Mouse (Mus musculus): Measurements from ENCODE around the gene Cerkl. TPM values are rescaled to one million over a fixed set of nuclear protein-coding genes. Genes with fewer than 3 reads are reported as not detected.

Cerkl gene
- polyA plus RNA-seq, 1 experiment = 2.6 TPM

GRCm38 (mm10) chr2:79378346-79379086 lies 78.1 kb downstream of the Cerkl start:
- DNase-seq (ENCODE audit: extremely low spot score in 1 of 2, low spot score in 1 of 2) = no peak

GRCm38 (mm10) chr2:79372486-79373200 lies 83.9 kb downstream of the Cerkl start:
- peak in 1 of 2 experiments; percentile 15 for DNase-seq (ENCODE audit: extremely low spot score in 1 of 2, low spot score in 1 of 2)

- DNase-seq (ENCODE audit: extremely low spot score in 1 of 2, low spot score in 1 of 2) = no peak
Observed at GRCm38 (mm10) chr2:79372154-79372467, 84.5 kb downstream of the Cerkl start.

GRCm38 (mm10) chr2:79371326-79372153 lies 85.0 kb downstream of the Cerkl start:
- no peak for DNase-seq (ENCODE audit: extremely low spot score in 1 of 2, low spot score in 1 of 2)

GRCm38 (mm10) chr2:79370711-79371312 lies 85.8 kb downstream of the Cerkl start:
- DNase-seq (ENCODE audit: extremely low spot score in 1 of 2, low spot score in 1 of 2) = no peak

GRCm38 (mm10) chr2:79369905-79370304 lies 86.7 kb downstream of the Cerkl start:
- no peak for DNase-seq (ENCODE audit: extremely low spot score in 1 of 2, low spot score in 1 of 2)

GRCm38 (mm10) chr2:79369061-79369524 lies 87.5 kb downstream of the Cerkl start:
- DNase-seq (ENCODE audit: extremely low spot score in 1 of 2, low spot score in 1 of 2) = no peak

- DNase-seq (ENCODE audit: extremely low spot score in 1 of 2, low spot score in 1 of 2) = no peak
Observed at GRCm38 (mm10) chr2:79368661-79369060, 87.9 kb downstream of the Cerkl start.

- DNase-seq (ENCODE audit: extremely low spot score in 1 of 2, low spot score in 1 of 2) = no peak
Observed at GRCm38 (mm10) chr2:79367451-79368450, 88.8 kb downstream of the Cerkl start.

GRCm38 (mm10) chr2:79363920-79364319 lies 92.7 kb downstream of the Cerkl start:
- no peak for DNase-seq (ENCODE audit: extremely low spot score in 1 of 2, low spot score in 1 of 2)

- peak; percentile 13 to 56 for DNase-seq (ENCODE audit: extremely low spot score in 1 of 2, low spot score in 1 of 2)
Observed at GRCm38 (mm10) chr2:79362029-79362428, 94.6 kb downstream of the Cerkl start.

- DNase-seq (ENCODE audit: extremely low spot score in 1 of 2, low spot score in 1 of 2) = peak; percentile 19 to 35
Observed at GRCm38 (mm10) chr2:79357835-79358234, 98.8 kb downstream of the Cerkl start.

GRCm38 (mm10) chr2:79354773-79355172 lies 101.8 kb downstream of the Cerkl start:
- peak; percentile 5 to 60 for DNase-seq (ENCODE audit: extremely low spot score in 1 of 2, low spot score in 1 of 2)

GRCm38 (mm10) chr2:79352100-79352802 lies 104.3 kb downstream of the Cerkl start:
- no peak for DNase-seq (ENCODE audit: extremely low spot score in 1 of 2, low spot score in 1 of 2)

GRCm38 (mm10) chr2:79351179-79352099 lies 105.1 kb downstream of the Cerkl start:
- no peak for DNase-seq (ENCODE audit: extremely low spot score in 1 of 2, low spot score in 1 of 2)

GRCm38 (mm10) chr2:79343115-79343514 lies 113.5 kb downstream of the Cerkl start:
- no peak for DNase-seq (ENCODE audit: extremely low spot score in 1 of 2, low spot score in 1 of 2)

GRCm38 (mm10) chr2:79339003-79339402 lies 117.6 kb downstream of the Cerkl start:
- DNase-seq (ENCODE audit: extremely low spot score in 1 of 2, low spot score in 1 of 2) = no peak

- DNase-seq (ENCODE audit: extremely low spot score in 1 of 2, low spot score in 1 of 2) = no peak
Observed at GRCm38 (mm10) chr2:79336141-79336540, 120.4 kb downstream of the Cerkl start.
